Mouse (Mus musculus): ENCODE results near the gene 4932438A13Rik.

GRCm38 (mm10) chr3:36821037-36821436, 41.9 kb upstream of the 4932438A13Rik start:
- TF ChIP-seq USF1 (IDR thresholded peaks at IDR 0.05; ENCODE audit: low read depth): no peak
- TF ChIP-seq MYOD1 (IDR thresholded peaks at IDR 0.05; ENCODE audit: control insufficient read depth in 1 of 3, insufficient read length in 2 of 3, low read depth in 2 of 3): no peak
- no peak for TF ChIP-seq POLR2AphosphoS2 (IDR thresholded peaks at IDR 0.05; ENCODE audit: insufficient read length, low read depth)
- TF ChIP-seq POLR2A (IDR thresholded peaks at IDR 0.05; ENCODE audit: insufficient read length, low read depth): no peak
- no peak for TF ChIP-seq CEBPB (IDR thresholded peaks at IDR 0.05; ENCODE audit: insufficient read depth, poor library complexity, severe bottlenecking)
- no peak for TF ChIP-seq MYOG (IDR thresholded peaks at IDR 0.05; ENCODE audit: control insufficient read depth in 1 of 3, insufficient read depth in 1 of 3, insufficient read length in 2 of 3, low read depth in 2 of 3)

All from myocyte (in vitro differentiated cells).